Mouse (Mus musculus): Measurements from ENCODE around the gene Grip2. TPM values are rescaled to one million over a fixed set of nuclear protein-coding genes. Genes with fewer than 3 reads are reported as not detected.

The Grip2 gene
- polyA plus RNA-seq, 2 experiments, result 2.8 to 5.9 TPM

GRCm38 (mm10) chr6:91736471-91736870 lies 90.6 kb downstream of the Grip2 start:
- 46% methylated on average over 5 of the region's 5 CpGs for WGBS
- Histone ChIP-seq H3K4me2 (replicated peaks; ENCODE audit: low read depth, low read length, severe bottlenecking) (no peak overlapping the region), H3K27ac (replicated peaks; ENCODE audit: low read depth, low read length) (0 out of 2 replicates have a peak overlapping the region, but pooled peaks have one; percentile 27), H3K4me1 (ENCODE audit: control insufficient read depth, insufficient read depth, low read length) (no peaks in the 10 kb centered on the region; the same call in 1 of the 2 replicates), H3K9ac (ENCODE audit: low read depth, low read length, severe bottlenecking) (peak overlapping the region; percentile 36; the same call in 1 of the 2 replicates), H3K4me3 (replicated peaks; ENCODE audit: low read length) (no peak overlapping the region), H3K36me3 (ENCODE audit: control insufficient read depth, insufficient read depth, low read length) (peaks cover 78% of the 10 kb centered on the region), H3K9me3 (ENCODE audit: control insufficient read depth, low read length) (no peaks in the 10 kb centered on the region), H3K27me3 (ENCODE audit: control insufficient read depth, insufficient read depth, low read length) (no peaks in the 10 kb centered on the region)
- ATAC-seq (ENCODE audit: low FRiP score, low read depth), result 0 out of 2 replicates have a peak, but pooled peaks have one; percentile 16
- DNase-seq (ENCODE audit: low spot score), result peak; percentile 38
- no peak for TF ChIP-seq POLR2A (IDR thresholded peaks at IDR 0.05; ENCODE audit: borderline replicate concordance, extremely low read depth, insufficient read depth, insufficient read length)

GRCm38 (mm10) chr6:91732138-91732537 lies 94.9 kb downstream of the Grip2 start:
- Histone ChIP-seq H3K4me1 (ENCODE audit: control insufficient read depth, insufficient read depth, low read length) (peaks cover 23% of the 10 kb centered on the region), H3K9me3 (ENCODE audit: control insufficient read depth, low read length) (no peaks in the 10 kb centered on the region), H3K27me3 (ENCODE audit: control insufficient read depth, insufficient read depth, low read length) (no peaks in the 10 kb centered on the region), H3K4me2 (replicated peaks; ENCODE audit: low read depth, low read length, severe bottlenecking) (no peak overlapping the region), H3K27ac (replicated peaks; ENCODE audit: low read depth, low read length) (no peak overlapping the region), H3K9ac (ENCODE audit: low read depth, low read length, severe bottlenecking) (no peak overlapping the region), H3K4me3 (replicated peaks; ENCODE audit: low read length) (no peak overlapping the region), H3K36me3 (ENCODE audit: control insufficient read depth, insufficient read depth, low read length) (peaks cover 63% of the 10 kb centered on the region)
- DNase-seq (ENCODE audit: low spot score), result no peak
- 78% methylated on average over 11 of the region's 11 CpGs for WGBS
- no peak for TF ChIP-seq POLR2A (IDR thresholded peaks at IDR 0.05; ENCODE audit: borderline replicate concordance, extremely low read depth, insufficient read depth, insufficient read length)
- no peak for ATAC-seq (ENCODE audit: low FRiP score, low read depth)

GRCm38 (mm10) chr6:91729677-91730127 lies 97.3 kb downstream of the Grip2 start:
- 0 out of 2 replicates have a peak, but pooled peaks have one; percentile 47 for ATAC-seq (ENCODE audit: low FRiP score, low read depth)

GRCm38 (mm10) chr6:91728939-91729619 lies 98.0 kb downstream of the Grip2 start:
- no peak for TF ChIP-seq POLR2A (IDR thresholded peaks at IDR 0.05; ENCODE audit: borderline replicate concordance, extremely low read depth, insufficient read depth, insufficient read length)
- Histone ChIP-seq H3K36me3 (ENCODE audit: control insufficient read depth, insufficient read depth, low read length) (peaks cover 69% of the 10 kb centered on the region), H3K27ac (replicated peaks; ENCODE audit: low read depth, low read length) (peak overlapping the region; percentile 21), H3K9me3 (ENCODE audit: control insufficient read depth, low read length) (no peaks in the 10 kb centered on the region), H3K4me3 (replicated peaks; ENCODE audit: low read length) (no peak overlapping the region), H3K9ac (ENCODE audit: low read depth, low read length, severe bottlenecking) (no peak overlapping the region), H3K4me2 (replicated peaks; ENCODE audit: low read depth, low read length, severe bottlenecking) (no peak overlapping the region), H3K27me3 (ENCODE audit: control insufficient read depth, insufficient read depth, low read length) (no peaks in the 10 kb centered on the region), H3K4me1 (ENCODE audit: control insufficient read depth, insufficient read depth, low read length) (peaks cover 23% of the 10 kb centered on the region)
- ATAC-seq (ENCODE audit: low FRiP score, low read depth), result no peak
- WGBS, result 53% methylated on average over 6 of the region's 6 CpGs
- no peak for DNase-seq (ENCODE audit: low spot score)

More at GRCm38 (mm10) chr6:91729677-91730127, 97.3 kb downstream of the Grip2 start:
- Histone ChIP-seq H3K9ac (ENCODE audit: low read depth, low read length, severe bottlenecking) (no peak overlapping the region), H3K27me3 (ENCODE audit: control insufficient read depth, insufficient read depth, low read length) (no peaks in the 10 kb centered on the region), H3K27ac (replicated peaks; ENCODE audit: low read depth, low read length) (peak overlapping the region; percentile 21), H3K9me3 (ENCODE audit: control insufficient read depth, low read length) (no peaks in the 10 kb centered on the region), H3K4me2 (replicated peaks; ENCODE audit: low read depth, low read length, severe bottlenecking) (peak overlapping the region; percentile 17; the same call in 1 of the 2 replicates), H3K4me1 (ENCODE audit: control insufficient read depth, insufficient read depth, low read length) (peaks cover 23% of the 10 kb centered on the region), H3K4me3 (replicated peaks; ENCODE audit: low read length) (no peak overlapping the region), H3K36me3 (ENCODE audit: control insufficient read depth, insufficient read depth, low read length) (peaks cover 65% of the 10 kb centered on the region)
- peak; percentile 74 for DNase-seq (ENCODE audit: low spot score)
- WGBS, result 14% methylated on average over 12 of the region's 12 CpGs
- no peak for TF ChIP-seq POLR2A (IDR thresholded peaks at IDR 0.05; ENCODE audit: borderline replicate concordance, extremely low read depth, insufficient read depth, insufficient read length)

GRCm38 (mm10) chr6:91727361-91727760 lies 99.7 kb downstream of the Grip2 start:
- Histone ChIP-seq H3K9me3 (ENCODE audit: control insufficient read depth, low read length) (no peaks in the 10 kb centered on the region), H3K36me3 (ENCODE audit: control insufficient read depth, insufficient read depth, low read length) (peaks cover 76% of the 10 kb centered on the region), H3K4me2 (replicated peaks; ENCODE audit: low read depth, low read length, severe bottlenecking) (no peak overlapping the region), H3K4me3 (replicated peaks; ENCODE audit: low read length) (no peak overlapping the region), H3K9ac (ENCODE audit: low read depth, low read length, severe bottlenecking) (no peak overlapping the region), H3K27ac (replicated peaks; ENCODE audit: low read depth, low read length) (no peak overlapping the region), H3K4me1 (ENCODE audit: control insufficient read depth, insufficient read depth, low read length) (peaks cover 23% of the 10 kb centered on the region), H3K27me3 (ENCODE audit: control insufficient read depth, insufficient read depth, low read length) (no peaks in the 10 kb centered on the region)
- ATAC-seq (ENCODE audit: low FRiP score, low read depth) (no peak), DNase-seq (ENCODE audit: low spot score) (no peak)
- 50% methylated on average over 1 of the region's 1 CpGs for WGBS
- TF ChIP-seq POLR2A (IDR thresholded peaks at IDR 0.05; ENCODE audit: borderline replicate concordance, extremely low read depth, insufficient read depth, insufficient read length), result no peak
